Mouse (Mus musculus) gastrocnemius, postnatal 10 days (tissue): Measurements from ENCODE around the gene Selenon. TPM values are rescaled to one million over a fixed set of nuclear protein-coding genes. Genes with fewer than 3 reads are reported as not detected.

Source experiments
- DNase-seq: peaks from one replicate; pipeline ENCODE4 v3.0.0; 2021; ENCODE audit warnings: mixed read lengths
- total RNA-seq, 2 experiments: library from RNA; stranded (reverse); gene quantifications; 2 replicates each; pipeline ENCODE4 v1.2.3; 2021

Gene Selenon
- total RNA-seq, 2 experiments from 2014 or later: 22.3 to 28.7 TPM

DNA sequence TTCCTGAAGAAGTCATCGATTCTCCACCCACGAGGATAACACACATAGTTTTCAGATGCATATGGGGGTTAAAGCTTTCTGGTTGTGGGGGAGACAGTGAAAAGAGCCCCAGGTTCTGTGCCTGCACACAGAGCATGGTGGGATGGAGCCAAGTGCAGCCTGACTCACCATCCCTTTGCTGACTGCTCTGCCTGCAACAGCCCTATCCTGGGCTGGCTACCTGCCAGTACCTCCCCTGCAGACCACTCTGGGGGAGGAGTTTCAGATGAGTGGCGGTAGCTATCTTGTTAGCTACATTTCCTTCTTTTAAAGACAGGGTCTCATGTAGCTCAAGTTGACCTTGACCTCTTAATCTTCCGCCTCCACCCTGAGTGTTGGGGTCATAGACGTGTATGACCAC lies 26.4 kb upstream of the Selenon start:
- no peak for DNase-seq

DNA sequence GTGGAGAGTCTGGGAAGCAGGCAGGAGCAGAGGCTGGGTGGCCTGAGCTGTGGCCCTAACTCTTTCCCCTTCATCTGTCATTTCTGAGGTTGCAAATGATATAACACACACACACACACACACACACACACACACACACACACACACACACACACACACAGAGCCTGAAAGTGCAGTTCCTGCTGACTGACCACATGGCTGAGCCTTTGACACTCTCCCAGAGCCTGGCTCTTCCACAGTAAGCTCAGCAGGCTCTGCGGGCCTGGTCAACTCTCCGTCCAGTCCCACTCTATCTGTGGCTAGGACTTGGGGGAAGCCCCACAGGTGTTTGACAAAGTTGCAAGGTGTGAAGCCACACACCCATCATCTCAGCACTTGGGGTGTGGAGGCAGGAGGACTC lies 25.3 kb upstream of the Selenon start:
- DNase-seq: no peak

DNA sequence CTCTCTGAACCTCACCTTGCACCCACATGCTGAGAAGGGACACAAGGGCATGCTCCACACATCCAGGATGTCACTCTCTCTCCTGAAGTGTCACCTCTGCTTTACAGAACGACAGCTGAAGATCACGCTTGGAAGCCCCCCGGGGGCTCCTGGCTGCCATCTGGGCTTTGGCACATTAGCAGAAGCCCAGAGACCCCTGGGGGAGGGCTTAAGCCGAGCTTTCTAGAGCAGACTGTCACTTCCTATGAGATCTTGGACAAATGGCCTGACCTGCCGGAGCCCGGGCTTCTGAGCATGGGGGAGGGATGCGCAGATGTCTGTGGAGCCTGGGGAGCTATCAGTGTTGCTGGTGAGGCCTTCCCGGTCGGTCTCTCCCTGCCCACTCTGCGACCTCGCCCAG lies 23.5 kb upstream of the Selenon start:
- DNase-seq: no peak

GRCm38 (mm10) chr4:134572449-134573300 lies 20.7 kb upstream of the Selenon start:
- DNase-seq: no peak

DNA sequence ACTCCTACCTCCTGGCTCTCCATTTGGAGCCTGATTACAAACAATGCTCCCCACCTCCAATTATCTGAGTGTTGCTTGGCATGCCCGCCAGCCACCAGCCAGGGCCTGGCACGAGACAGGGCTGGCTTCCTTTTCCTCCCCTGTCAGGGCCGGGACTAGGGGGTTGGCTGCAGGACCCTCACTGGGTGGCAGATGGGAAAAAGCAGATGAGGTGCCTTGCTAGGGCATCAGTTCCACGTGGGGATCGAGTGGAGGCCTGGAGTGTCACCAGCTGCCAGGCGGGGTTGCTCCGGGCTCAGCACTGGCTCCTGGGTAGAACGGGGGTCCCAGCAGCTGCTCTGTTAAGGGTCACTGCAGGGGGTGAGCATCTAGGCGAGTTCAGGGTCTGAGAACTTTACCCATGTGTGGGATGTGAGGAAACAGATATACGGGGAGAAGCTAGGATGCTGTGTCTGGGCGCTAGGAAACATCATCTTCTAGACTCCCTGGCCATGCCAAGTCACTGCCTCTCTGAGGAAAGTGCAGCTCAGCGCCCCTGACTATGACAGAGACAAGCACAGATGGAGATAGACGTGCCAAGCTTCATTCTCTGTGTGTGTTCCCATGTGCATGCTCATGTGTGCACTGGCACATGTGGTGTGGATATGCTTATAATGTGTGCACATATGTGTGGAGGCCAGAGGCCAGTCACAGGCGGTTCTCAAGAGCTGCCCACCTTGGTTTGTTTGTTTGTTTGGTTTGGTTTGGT lies 18.9 kb upstream of the Selenon start:
- DNase-seq: no peak

- no peak for DNase-seq
Observed at GRCm38 (mm10) chr4:134569831-134570230, 17.9 kb upstream of the Selenon start.

GRCm38 (mm10) chr4:134569205-134569604 lies 17.2 kb upstream of the Selenon start:
- DNase-seq: no peak

DNA sequence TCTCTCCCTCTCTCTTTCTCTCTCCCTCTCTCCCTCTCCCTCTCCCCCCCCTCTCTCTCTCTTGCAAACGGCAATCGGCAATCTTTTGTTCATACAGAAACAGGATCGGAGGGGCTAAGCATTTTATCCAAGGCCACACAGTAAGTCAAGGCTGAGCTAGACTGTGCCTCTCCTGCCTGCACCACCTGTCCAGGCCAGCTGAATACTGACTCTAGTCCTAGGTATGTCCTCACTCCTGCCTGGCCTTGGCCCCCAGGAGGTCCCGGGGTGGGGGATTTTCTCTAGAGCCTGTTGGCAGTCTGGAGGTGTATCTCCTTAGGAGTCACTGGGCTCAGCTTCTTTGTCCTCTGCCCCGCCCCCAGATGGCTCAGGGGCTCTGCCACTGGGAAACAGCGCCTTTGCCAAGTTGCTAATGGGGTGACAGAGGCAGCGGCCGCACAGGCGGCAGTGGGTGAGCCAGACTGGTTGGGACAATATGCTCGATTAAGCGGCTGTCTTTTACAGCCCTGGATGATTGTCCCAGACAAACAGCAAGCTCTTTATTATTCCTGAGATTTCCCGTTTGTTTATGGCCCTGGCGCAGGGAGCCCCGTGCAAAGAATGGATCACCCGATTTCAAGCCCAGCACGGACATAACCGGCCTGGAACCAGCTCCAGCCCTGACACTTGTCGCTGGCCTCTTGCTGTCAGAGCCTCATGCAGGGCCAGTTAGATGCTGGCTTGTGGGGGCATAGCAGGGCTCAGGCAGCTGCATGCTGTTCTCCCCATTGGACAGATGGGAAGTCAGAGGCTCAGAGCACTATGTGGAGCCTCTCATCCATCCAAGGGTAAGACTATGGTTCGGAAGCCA lies 15.6 kb upstream of the Selenon start:
- no peak for DNase-seq

- DNase-seq: no peak
Observed at GRCm38 (mm10) chr4:134564093-134564492, 12.1 kb upstream of the Selenon start.

DNA sequence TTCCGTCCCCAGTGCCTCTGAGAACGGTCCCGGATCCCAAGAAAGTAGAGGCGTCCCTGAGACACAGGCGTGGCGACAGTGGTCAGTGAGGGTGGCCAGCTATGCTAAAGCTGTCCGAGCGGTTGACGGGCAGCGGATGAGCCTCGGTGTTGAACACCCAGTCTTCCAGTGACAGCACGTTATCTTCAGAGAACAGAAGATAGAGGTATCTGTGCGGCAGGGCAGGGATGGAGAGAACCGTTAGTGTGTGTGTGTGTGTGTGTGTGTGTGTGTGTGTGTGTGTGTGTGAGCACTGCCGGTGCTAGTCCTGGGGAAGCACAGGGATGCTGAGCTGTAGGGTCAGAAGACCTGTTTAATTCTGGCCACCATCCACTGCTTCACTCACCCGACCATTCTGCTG lies 11.7 kb upstream of the Selenon start:
- no peak for DNase-seq

GRCm38 (mm10) chr4:134562014-134562413 lies 10.0 kb upstream of the Selenon start:
- DNase-seq: no peak

- no peak for DNase-seq
Observed at GRCm38 (mm10) chr4:134560699-134561098, 8.7 kb upstream of the Selenon start.

- no peak for DNase-seq
Observed at GRCm38 (mm10) chr4:134559154-134559553, 7.2 kb upstream of the Selenon start.

- DNase-seq: peak; percentile 34
Observed at GRCm38 (mm10) chr4:134558570-134559113, 6.7 kb upstream of the Selenon start.

- no peak for DNase-seq
Observed at GRCm38 (mm10) chr4:134557626-134558249, 5.8 kb upstream of the Selenon start.

- peak; percentile 62 for DNase-seq
Observed at GRCm38 (mm10) chr4:134555956-134556580, 4.1 kb upstream of the Selenon start.

DNA sequence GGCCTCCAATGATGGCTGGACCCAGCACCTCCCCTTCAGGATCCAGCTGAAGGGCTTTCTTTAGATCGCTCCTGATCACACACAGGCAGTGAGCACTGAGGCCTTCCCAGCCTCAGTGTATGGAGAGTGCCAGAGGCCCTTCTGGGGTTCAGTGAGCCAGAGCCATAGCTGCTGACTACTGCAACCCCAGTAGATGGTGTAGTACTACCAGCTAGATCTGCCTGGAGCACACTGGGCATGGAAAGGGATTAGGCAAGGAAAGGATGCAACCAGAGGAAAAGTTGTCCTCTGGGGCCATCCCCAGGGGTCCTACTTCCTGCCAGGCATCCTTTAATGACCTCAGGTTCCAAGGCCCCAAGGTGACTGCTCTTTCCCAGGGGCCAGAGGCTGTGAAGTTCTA lies 1.7 kb upstream of the Selenon start:
- DNase-seq: no peak

GRCm38 (mm10) chr4:134549899-134550298 lies 2.1 kb downstream of the Selenon start:
- no peak for DNase-seq

DNA sequence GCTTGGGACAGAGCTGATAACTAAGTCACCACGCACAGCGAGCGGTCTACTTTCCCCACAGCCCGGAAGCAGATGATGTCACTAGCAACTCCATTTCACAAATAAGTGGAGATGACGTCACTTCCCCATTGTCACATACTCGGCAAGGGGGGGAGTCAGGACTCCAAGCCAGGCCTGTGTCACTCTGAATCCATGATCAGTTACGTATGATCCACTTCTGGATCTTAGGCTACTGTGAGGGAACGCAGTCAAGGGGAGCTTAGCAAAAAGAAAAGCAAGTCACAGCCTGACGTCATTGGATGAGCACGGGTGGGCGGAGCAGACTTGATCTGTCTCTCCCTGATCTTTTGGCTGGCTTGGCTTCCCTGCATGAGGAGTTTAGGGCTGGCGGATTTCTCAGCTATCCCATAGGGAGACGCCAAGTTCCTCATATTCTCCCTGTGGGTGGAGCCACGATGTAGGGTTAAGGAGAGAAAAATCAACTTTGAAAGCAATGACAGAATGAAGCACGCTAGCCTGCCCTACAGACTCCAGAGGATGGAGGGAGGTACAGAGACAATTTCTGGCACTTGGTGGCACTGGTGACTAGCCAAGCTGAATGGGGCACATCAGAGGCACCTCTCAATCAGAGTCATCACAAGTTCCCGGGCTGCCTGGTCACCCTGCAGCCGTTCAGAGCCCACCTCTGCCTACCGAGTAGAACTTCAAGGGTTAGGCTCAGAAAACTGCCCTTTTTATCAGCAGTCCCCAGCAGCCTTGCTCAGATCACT lies 3.6 kb downstream of the Selenon start:
- no peak for DNase-seq
